Mouse (Mus musculus) CD8-positive naive resting alpha-beta T cell, adult 57 days (primary cell): ENCODE measurements around the gene Cdc14a. TPM values are rescaled to one million over a fixed set of nuclear protein-coding genes. Genes with fewer than 3 reads are reported as not detected.

Source experiments
- total RNA-seq: library from RNA; stranded (reverse); gene quantifications from one replicate; pipeline ENCODE4 v1.2.4, GENCODE M21; 2023

Gene Cdc14a
- 17.5 TPM for total RNA-seq

GRCm38 (mm10) chr3:116423353-116424159 is at the start of gene Cdc14a:
Cdc14a (minus strand) TSS chr3:116424032.

GRCm38 (mm10) chr3:116253077-116253531 is 170.7 kb downstream of the Cdc14a start, which contains the start of gene Gpr88:
Gpr88 (minus strand) TSS chr3:116253503.

Other genes with a start within 250 kb of the Cdc14a start
- gene Gpr88, start 170.5 kb downstream of the Cdc14a start, total RNA-seq, result not detected
- 14.5 TPM for gene Rtca, start 84.2 kb upstream of the Cdc14a start, total RNA-seq
- 13.2 TPM for gene Dbt, start 89.0 kb upstream of the Cdc14a start, total RNA-seq
- gene Lrrc39, start 138.9 kb upstream of the Cdc14a start, total RNA-seq, result not detected
- gene Sass6, start 170.9 kb upstream of the Cdc14a start, total RNA-seq, result 8.6 TPM
- gene Trmt13, start 190.6 kb upstream of the Cdc14a start, total RNA-seq, result 36.5 TPM
- gene Mfsd14a, start 238.6 kb upstream of the Cdc14a start, total RNA-seq, result 62.9 TPM